Mouse (Mus musculus) granulocyte monocyte progenitor cell, adult 5-6 weeks (primary cell): ENCODE measurements around the gene Ttc34. TPM values are rescaled to one million over a fixed set of nuclear protein-coding genes. Genes with fewer than 3 reads are reported as not detected.

ENCODE experiments used
- ATAC-seq: replicated peaks from 2 replicates; pipeline ENCODE4 v1.8.0; 2016; ENCODE audit warnings: mild to moderate bottlenecking, moderate TSS enrichment, inconsistent platforms; ENCODE audit not compliant: poor library complexity, severe bottlenecking
- total RNA-seq, 2 experiments: library from RNA; stranded (forward) in 1 of 2; stranded (reverse) in 1 of 2; fragments of 200-712, 200-1000 nt in 1 of 2; fragments of >200 nt in 1 of 2; fragmentation: Nextera tagmentation in 1 of 2; gene quantifications; 2 replicates each; pipeline ENCODE4 v1.2.3; 2014 to 2017

Ttc34 gene
- total RNA-seq, 2 experiments from 2014 or later, result 0.17 TPM; not detected in 1

DNA sequence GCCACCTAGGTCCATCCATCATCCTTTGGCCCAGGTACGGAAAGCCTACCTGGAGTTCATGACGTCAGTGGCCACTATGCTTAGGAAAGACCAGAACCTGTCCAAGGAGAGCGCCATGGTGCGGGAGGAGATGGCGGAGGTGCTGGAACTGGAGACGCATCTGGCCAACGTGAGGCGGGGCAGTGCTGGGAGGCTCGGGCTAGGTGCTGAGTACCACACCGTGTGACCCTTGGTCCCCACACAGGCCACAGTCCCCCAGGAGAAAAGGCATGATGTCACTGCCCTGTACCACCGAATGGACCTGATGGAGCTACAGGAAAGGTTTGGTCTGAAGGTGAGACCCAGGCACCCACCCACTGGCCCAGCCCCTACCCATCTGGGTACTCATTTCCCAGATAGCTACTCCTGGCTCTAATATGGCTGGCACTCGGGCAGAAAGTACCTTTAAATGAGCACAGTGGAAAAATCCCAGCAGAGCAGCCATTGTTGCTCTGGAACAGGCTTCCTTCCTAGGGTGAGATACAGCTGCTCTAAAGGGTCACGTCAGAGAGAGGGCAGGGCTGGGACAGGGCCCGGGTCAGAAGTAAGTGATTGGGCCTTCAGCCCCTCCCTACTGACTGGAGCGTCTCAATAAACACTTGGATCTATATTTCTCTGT, 50.5 kb downstream of the Ttc34 start:
- no peak for ATAC-seq

DNA sequence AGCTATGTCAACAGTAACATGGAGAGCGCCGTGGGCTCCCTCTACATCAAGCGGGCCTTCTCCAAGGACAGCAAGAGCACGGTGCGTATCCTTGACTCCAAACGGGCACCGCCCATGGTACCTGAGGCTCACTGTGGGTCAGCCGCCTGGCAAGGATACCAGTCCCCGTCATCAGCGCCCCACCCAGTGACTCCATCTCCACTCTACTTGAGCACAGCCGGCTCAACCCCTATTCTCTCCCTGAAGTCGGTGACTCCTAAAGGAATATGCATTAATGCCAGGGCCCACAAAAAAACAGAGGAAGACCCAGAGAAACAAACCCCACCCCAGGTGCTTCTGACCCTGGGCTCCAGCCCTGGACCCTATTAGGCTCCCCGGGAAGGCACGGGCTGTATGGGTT, 53.6 kb downstream of the Ttc34 start:
- ATAC-seq, result no peak

DNA sequence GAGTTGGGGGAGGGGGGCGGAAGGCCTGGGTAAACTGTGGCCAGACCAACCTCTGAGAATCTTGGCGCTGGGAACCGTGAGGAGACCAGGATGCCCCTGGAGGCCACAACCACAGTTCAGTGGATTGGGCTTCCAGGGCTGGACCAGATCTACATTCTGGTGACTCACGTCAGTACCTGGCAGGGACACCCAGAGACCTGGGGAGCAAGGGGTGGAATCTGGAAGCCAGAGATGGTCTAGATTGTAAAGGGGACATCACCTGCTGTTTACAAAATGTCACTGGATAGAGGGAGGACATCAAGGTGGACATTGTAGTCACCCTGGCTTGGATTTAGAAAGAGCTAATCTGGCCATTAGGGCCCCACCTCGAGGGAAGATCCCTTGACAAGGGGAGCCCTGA, 58.3 kb downstream of the Ttc34 start:
- no peak for ATAC-seq

GRCm38 (mm10) chr4:154897676-154898465, 60.6 kb downstream of the Ttc34 start:
- ATAC-seq, result peak; percentile 7

GRCm38 (mm10) chr4:154898506-154899446, 61.5 kb downstream of the Ttc34 start, which contains the start of gene Fam213b:
TSS of gene Fam213b (minus strand) at chr4:154899135.
- peak; percentile 84 for ATAC-seq

DNA sequence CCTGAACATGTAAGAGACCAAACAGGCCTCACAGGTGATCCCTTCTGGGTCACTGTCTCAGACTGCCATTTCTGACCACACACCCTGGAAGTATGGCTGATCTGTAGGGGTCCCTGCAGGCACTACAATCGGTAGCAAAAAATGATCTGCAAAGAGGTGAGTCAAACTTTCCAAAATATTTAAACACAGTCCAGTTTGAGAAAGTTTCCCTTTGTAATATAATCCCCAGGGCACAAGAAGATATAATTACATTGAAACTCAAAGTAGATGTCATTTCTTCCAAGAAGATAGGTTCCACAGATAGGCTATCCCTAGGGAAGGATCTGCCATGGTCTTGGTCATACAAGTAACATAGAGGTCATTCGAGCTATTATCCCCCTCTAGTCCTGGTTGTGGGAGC, 65.1 kb downstream of the Ttc34 start:
- no peak for ATAC-seq

- peak; percentile 85 for ATAC-seq
Measured at GRCm38 (mm10) chr4:154904185-154905071, 67.2 kb downstream of the Ttc34 start.

GRCm38 (mm10) chr4:154907833-154908232, 70.6 kb downstream of the Ttc34 start:
- peak; percentile 47 for ATAC-seq

GRCm38 (mm10) chr4:154908490-154908889, 71.2 kb downstream of the Ttc34 start:
- no peak for ATAC-seq

- peak; percentile 90 for ATAC-seq
Measured at GRCm38 (mm10) chr4:154910606-154911522, 73.6 kb downstream of the Ttc34 start.

GRCm38 (mm10) chr4:154911644-154912043, 74.4 kb downstream of the Ttc34 start:
- no peak for ATAC-seq

- no peak for ATAC-seq
Measured at GRCm38 (mm10) chr4:154913845-154914244, 76.6 kb downstream of the Ttc34 start.

GRCm38 (mm10) chr4:154914252-154914651, 77.0 kb downstream of the Ttc34 start:
- ATAC-seq, result no peak

DNA sequence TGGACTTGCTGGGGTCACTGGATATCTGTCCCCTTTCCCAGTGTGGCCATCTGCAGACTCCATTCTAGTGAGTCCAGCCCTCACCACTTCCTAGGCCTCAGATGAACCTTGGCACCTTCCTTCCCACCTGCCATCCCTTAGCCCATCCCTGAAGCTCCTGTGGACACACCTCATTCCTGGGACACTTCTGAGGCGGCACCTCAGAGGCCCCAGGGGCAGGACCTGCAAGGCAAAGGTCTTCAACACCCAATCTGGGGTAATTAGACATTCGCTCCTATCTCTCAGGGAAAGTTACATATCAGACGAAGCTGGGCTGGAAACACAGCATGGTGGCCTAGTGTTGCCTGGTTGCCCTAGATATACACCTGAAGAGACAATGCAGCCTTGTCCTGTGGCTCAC, 77.4 kb downstream of the Ttc34 start:
- ATAC-seq, result no peak

- peak; percentile 63 for ATAC-seq
Measured at GRCm38 (mm10) chr4:154915286-154915685, 78.0 kb downstream of the Ttc34 start.

- ATAC-seq, result no peak
Measured at GRCm38 (mm10) chr4:154916662-154917061, 79.4 kb downstream of the Ttc34 start.
